Mouse (Mus musculus): ENCODE measurements around the gene Stat4. TPM values are rescaled to one million over a fixed set of nuclear protein-coding genes. Genes with fewer than 3 reads are reported as not detected.
"Not testable (repeated sequence)": the region's sequence is repeated elsewhere in the genome, so short reads cannot be mapped to it uniquely, and the experiment has no call there.

The Stat4 gene
- total RNA-seq, 2 experiments from 2014 or later = 3.8 to 4.7 TPM

GRCm38 (mm10) chr1:52021936-52022725 is 35.2 kb downstream of the Stat4 start:
- intact Hi-C loops (cut with DNase I) = no loop called here

DNA sequence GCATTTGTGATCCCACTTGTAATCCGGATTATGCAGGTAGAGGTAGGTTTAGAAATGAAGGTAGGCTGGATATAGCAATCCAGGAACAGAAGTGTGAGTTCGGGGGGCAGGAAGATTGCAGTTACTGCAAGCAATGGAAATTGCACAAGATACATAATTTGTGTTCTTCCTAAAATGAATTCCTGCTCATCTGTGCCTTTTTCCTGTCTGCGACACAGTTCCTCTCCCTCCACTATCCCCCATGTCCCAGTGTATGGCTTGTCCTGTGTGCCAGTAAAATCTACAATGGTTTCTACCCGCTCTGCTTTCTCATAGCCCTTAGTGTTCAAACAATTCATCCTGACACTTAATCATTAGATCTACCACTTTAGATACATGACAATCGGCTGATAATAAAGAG is 41.7 kb downstream of the Stat4 start:
- no peak for DNase-seq
- intact Hi-C loops (cut with DNase I) = no loop called here

More at GRCm38 (mm10) chr1:52021936-52022725, 35.2 kb downstream of the Stat4 start:
- no peak for DNase-seq

- no peak for DNase-seq
- intact Hi-C loops (cut with DNase I) = no loop called here
Measured at GRCm38 (mm10) chr1:52034816-52035752, 48.1 kb downstream of the Stat4 start.

DNA sequence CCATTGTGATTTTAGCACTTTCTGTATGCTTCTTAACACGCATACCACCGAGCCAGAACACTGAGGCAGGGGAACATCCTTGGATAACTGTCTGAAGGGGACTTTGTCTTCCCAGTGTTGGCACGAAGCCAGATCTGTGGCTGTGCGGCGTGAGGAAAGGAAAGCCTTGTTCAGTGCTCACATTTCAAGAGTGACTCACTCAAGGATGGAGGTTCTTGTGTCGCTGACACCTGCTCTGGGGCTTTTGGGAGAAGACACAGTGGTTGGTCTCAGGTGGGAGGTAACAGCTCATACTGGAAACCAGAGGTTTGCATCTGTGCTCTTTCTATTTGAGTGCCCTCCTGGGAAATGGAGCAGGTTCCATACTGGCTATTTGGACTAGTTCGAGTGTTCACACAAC is 52.2 kb downstream of the Stat4 start:
- intact Hi-C loops (cut with DNase I) = no loop called here
- DNase-seq = peak; percentile 28

GRCm38 (mm10) chr1:52039626-52040025 is 52.7 kb downstream of the Stat4 start:
- intact Hi-C loops (cut with DNase I) = no loop called here
- no peak for DNase-seq

- intact Hi-C loops (cut with DNase I) = no loop called here
- DNase-seq = no peak
Measured at GRCm38 (mm10) chr1:52040366-52041061, 53.6 kb downstream of the Stat4 start.

GRCm38 (mm10) chr1:52043191-52043590 is 56.2 kb downstream of the Stat4 start:
- DNase-seq = no peak
- intact Hi-C loops (cut with DNase I) = no loop called here

DNA sequence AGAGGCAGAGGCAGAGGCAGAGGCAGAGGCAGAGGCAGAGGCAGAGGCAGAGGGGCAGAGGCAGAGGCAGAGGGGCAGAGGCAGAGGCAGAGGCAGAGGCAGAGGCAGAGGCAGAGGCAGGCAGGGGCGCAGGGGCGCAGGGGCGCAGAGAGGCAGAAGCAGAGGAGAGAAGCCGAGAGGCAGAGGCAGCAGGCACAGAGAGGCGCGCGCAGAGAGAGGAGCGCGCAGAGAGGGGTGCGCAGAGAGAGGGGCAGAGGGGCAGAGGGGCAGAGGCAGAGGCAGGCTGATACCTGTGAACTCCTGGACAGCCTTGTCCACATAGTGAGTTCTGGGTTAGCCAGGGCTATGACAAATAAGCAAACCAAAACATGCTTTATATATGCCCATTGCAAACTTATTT is 59.9 kb downstream of the Stat4 start:
- DNase-seq; intact Hi-C loops (cut with DNase I): not testable (repeated sequence)

DNA sequence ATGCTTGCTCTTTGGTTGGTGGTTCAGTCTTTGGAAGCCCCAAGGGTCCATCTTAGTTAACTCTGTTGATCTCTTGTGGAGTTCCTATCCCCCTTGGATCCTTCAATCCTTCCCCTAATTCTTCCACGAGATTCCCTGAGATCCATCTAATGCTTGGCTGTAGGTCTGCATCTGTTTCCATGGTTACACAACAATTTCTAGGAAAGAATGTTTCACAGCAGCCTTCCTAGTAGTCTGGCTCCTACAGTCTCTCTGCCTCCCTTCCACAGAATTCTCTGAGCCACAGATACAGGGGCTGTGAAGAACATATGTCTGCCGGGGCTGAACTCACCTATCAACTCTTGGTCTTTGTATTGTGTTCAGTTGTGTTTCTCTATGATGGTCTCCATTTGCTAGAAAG is 61.8 kb downstream of the Stat4 start:
- intact Hi-C loops (cut with DNase I) = no loop called here
- DNase-seq = no peak

DNA sequence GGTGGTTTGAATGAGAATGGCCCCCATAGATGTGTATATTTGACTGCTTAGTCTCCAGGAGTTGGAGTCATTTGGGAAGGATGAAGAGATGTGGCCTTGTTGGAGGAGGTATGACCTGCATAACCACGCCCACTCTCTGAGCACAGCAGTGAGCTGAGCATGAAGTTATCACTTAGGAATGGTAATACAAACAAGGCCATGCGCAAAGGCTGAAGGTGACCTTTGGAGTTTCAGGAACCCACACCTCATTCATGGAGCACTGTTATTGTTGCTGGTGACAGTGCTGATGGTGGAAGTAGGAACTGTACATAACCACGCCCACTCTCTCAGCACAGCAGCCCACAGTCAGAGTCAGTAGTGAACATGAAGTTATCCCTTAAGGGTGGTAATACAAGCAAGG is 62.9 kb downstream of the Stat4 start:
- intact Hi-C loops (cut with DNase I) = no loop called here
- no peak for DNase-seq

GRCm38 (mm10) chr1:52051542-52051941 is 64.6 kb downstream of the Stat4 start:
- intact Hi-C loops (cut with DNase I) = no loop called here
- no peak for DNase-seq

DNA sequence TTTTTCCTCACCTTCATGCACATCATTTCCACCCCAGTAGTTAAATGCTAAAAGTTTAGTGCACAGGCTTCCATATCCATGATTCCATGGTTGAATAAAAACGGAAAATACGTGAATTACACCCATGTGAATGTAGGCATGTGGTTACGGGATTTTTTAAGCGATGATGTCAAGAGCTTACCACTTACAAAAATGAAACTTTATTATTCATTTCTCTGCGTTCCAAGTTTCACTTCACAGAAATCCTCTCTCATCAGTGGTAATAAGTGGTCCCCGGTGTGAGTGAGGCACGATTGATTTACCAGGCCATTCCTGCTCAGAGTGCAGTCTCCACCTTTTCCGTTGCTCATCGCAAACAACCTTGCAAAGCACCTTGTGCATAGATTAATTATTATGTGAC is 66.0 kb downstream of the Stat4 start:
- no peak for DNase-seq
- intact Hi-C loops (cut with DNase I) = no loop called here

- DNase-seq = no peak
- intact Hi-C loops (cut with DNase I) = no loop called here
Measured at GRCm38 (mm10) chr1:52055947-52056346, 69.0 kb downstream of the Stat4 start.

DNA sequence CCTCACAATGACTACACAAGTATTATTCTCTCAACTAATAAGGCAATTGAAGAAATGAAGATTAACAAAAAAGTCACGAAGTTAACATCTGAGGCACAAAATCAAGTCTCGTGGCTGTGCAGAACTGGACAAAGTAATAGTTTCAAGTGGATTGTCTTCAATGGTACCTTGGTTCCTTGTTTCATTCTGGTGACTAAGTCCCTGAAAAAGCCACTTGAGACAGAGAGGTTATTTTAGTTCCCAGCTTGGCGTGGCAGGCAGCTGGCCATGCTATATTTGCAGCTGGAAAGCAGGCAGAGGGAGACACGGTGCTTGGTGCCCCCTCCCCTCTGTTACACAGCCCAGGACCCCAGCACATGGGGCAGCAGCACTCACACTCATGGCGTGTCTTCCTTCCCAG is 70.2 kb downstream of the Stat4 start:
- intact Hi-C loops (cut with DNase I) = no loop called here
- DNase-seq = no peak

DNA sequence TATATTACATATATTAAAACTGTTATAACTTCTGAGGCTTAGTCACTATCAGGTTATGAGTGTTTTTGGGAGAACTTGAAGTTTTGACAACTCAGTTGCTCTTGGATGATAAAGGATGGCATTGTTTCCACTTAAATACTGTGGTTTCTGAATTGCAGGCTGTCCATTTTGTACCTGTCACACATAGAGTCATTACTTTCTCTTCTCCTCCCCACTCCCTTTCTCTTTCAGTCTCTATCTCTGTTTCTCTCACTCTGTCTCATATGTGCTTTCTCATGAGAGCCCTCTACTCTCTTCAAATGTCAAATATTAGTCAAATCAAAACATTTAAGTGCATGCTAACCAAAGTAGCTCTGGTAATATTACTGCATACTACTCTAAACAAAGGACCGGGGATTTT is 79.3 kb downstream of the Stat4 start:
- no peak for DNase-seq
- intact Hi-C loops (cut with DNase I) = no loop called here

DNA sequence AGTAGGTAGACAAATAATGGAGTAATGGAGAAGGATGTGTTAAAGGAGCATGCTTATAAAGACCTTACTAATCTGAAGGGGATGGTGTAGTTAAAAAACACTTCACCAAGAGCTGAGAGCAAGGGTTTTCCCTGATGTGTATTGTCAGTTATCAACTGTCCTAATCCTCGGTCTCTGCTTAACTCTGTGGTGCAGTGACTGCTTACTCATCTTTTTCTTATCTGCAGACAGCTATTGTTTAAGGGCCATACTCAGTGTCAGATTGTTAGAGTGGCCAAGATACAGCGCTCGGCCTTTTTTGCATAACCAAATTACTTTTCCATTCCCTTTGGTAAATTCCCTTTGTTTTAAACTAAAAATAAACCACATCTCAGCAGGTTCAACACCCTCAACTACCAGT is 79.7 kb downstream of the Stat4 start:
- intact Hi-C loops (cut with DNase I) = no loop called here
- no peak for DNase-seq

DNA sequence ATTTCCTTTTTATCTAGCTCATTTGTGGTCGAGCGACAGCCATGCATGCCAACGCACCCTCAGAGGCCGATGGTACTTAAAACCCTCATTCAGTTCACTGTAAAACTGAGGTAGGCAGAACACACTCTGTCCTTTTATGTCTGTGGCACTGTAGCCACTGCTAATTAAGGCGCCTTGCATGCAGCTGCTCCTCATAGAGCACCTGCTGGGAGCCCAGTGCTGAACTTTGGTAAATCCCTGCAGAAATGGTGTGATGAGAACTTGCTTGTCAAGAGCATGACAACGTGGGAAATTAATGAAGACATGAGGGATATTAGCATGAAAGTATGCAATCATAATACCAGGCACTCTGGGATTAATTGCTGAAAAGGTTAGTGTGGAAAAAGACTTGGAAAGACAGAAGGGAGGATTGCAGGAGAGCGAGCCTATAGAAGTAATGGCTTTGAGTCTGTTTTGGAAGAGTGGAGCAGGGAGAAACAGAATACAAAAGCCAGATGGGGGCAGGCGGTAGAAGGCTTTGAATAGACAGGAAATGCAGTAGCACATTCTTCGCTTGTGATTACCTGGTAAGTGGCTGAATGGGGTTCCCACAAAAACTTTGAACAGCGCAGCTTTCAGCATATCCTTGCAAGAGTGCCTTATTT is 92.9 kb downstream of the Stat4 start:
- DNase-seq = peak; percentile 46
- intact Hi-C loops (cut with DNase I) = loop anchor here (10.0 kb wide), 1 partner anchor 405 kb away; no protein-coding TSS in a partner anchor

- intact Hi-C loops (cut with DNase I) = loop anchor here (10.0 kb wide), 1 partner anchor 406 kb away; no protein-coding TSS in a partner anchor
Measured at GRCm38 (mm10) chr1:52080375-52080774, 93.4 kb downstream of the Stat4 start.

DNA sequence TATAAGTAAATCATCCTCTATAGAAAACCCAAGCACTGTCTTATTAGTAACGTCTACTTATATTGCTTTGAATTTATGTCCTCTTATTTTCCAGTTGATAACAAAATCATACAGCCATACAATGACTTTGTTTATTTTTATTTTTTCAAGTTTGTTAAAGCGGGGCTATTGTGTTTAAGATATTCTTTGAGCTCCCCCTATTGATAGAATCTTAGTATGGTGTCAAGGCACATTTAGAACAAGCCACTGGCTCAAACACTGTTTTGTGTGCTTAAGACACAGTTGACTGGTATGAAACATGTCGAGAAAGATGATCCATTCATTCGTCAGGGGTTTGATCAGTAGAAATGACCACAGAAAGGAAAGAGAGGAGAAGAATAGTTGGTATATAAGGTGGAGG is 99.3 kb downstream of the Stat4 start:
- intact Hi-C loops (cut with DNase I) = loop anchor here (5.0 to 10.0 kb wide), 2 partner anchors 79 to 411 kb away; no protein-coding TSS in a partner anchor
- no peak for DNase-seq

More at GRCm38 (mm10) chr1:52080375-52080774, 93.4 kb downstream of the Stat4 start:
- no peak for DNase-seq

- intact Hi-C loops (cut with DNase I) = loop anchor here (5.0 to 10.0 kb wide), 2 partner anchors 80 to 412 kb away; no protein-coding TSS in a partner anchor
- DNase-seq = no peak
Measured at GRCm38 (mm10) chr1:52087128-52087527, 100.2 kb downstream of the Stat4 start.
